Comparison of ENCODE assay signal across 8 mouse cellular contexts in genomic region chr13:21750159-21751017, GRCm38 (mm10). TPM values are rescaled to one million over a fixed set of nuclear protein-coding genes. Genes with fewer than 3 reads are reported as not detected.
DNase-seq lines count a peak whose midpoint lies in the region; ATAC-seq and TF ChIP-seq lines count a peak whose summit lies in the region.
"Not testable (repeated sequence)": the region's sequence is repeated elsewhere in the genome, so short reads cannot be mapped to it uniquely, and the experiment has no call there.

Hist1h4k (minus strand) TSS chr13:21750505.

- H3ac ChIP-seq in myocyte (ENCODE audit: control insufficient read depth, insufficient read length): not testable (repeated sequence)

- peak within 1 kb of the TSS; percentile 95 for H3K27ac ChIP-seq in forebrain, embryonic 10.5 days
- H3K27ac ChIP-seq in heart, embryonic 14.5 days (replicated peaks in 1 of 2; ENCODE audit: control insufficient read depth in 1 of 2, insufficient read depth in 1 of 2, low read depth in 2 of 2, low read length in 2 of 2): peak within 1 kb of the TSS; percentile 85 to 92
- peak within 1 kb of the TSS; percentile 97 for H3K27ac ChIP-seq in liver, embryonic 11.5 days (ENCODE audit: low read depth, low read length)

- ATAC-seq in CD4-positive, CD25-positive, alpha-beta regulatory T cell, adult 4 months: peak; percentile 52
- peak; percentile 70 for ATAC-seq in heart, embryonic 14.5 days (ENCODE audit: insufficient number of reproducible peaks, insufficient read depth, low FRiP score, low read depth)
- peak; percentile 71 for ATAC-seq in liver, embryonic 11.5 days (replicated peaks; ENCODE audit: low FRiP score)

- not testable (repeated sequence) for H3K27me3 ChIP-seq in forebrain, embryonic 10.5 days (ENCODE audit: poor library complexity, severe bottlenecking); heart, embryonic 14.5 days (ENCODE audit: control insufficient read depth, insufficient read depth, low read length); liver, embryonic 11.5 days (replicated peaks; ENCODE audit: control insufficient read depth, insufficient read depth, low read length); myocyte (ENCODE audit: control insufficient read depth, insufficient read depth, insufficient read length); splenic B cell, adult 2 months (ENCODE audit: control insufficient read depth, insufficient read depth, low read length, poor library complexity, severe bottlenecking)

- H3K9ac ChIP-seq in heart, embryonic 14.5 days (ENCODE audit: low read length): peak within 1 kb of the TSS; percentile 75
- peak within 1 kb of the TSS; percentile 81 for H3K9ac ChIP-seq in liver, embryonic 11.5 days (ENCODE audit: low read depth, low read length)

- peak within 1 kb of the TSS; percentile 64 for H3K4me3 ChIP-seq in forebrain, embryonic 10.5 days
- peak within 1 kb of the TSS; percentile 47 to 65 for H3K4me3 ChIP-seq in heart, embryonic 14.5 days (ENCODE audit: control insufficient read depth in 1 of 2, insufficient read depth in 1 of 2, low read depth in 1 of 2, low read length in 2 of 2)
- peak within 1 kb of the TSS; percentile 58 for H3K4me3 ChIP-seq in liver, embryonic 11.5 days (ENCODE audit: low read depth, low read length)
- H3K4me3 ChIP-seq in myocyte: peak within 1 kb of the TSS; percentile 43

- peaks cover 56% of the 10 kb centered on the region for H3K4me1 ChIP-seq in forebrain, embryonic 10.5 days
- H3K4me1 ChIP-seq in heart, embryonic 14.5 days (ENCODE audit: control insufficient read depth in 2 of 2, insufficient read depth in 2 of 2, low read length in 2 of 2): peaks cover 2 to 25% of the 10 kb centered on the region in 2 experiments; a peak in 3 of 4 replicates
- peaks cover 11% of the 10 kb centered on the region for H3K4me1 ChIP-seq in liver, embryonic 11.5 days (replicated peaks; ENCODE audit: control insufficient read depth, insufficient read depth, low read length)

- H3K36me3 ChIP-seq in forebrain, embryonic 10.5 days (replicated peaks); heart, embryonic 14.5 days (ENCODE audit: control insufficient read depth, insufficient read depth, low read length); liver, embryonic 11.5 days (ENCODE audit: control insufficient read depth, insufficient read depth, low read length); myocyte (ENCODE audit: control insufficient read depth, insufficient read depth); splenic B cell, adult 2 months (ENCODE audit: control insufficient read depth, insufficient read depth, low read length, poor library complexity, severe bottlenecking): not testable (repeated sequence)

- H3K79me2 ChIP-seq in myocyte (ENCODE audit: control insufficient read depth, insufficient read depth): peaks cover 23% of the 10 kb centered on the region

- peak within 1 kb of the TSS; percentile 67 for H3K4me2 ChIP-seq in heart, embryonic 14.5 days (ENCODE audit: low read length)
- H3K4me2 ChIP-seq in liver, embryonic 11.5 days: peak within 1 kb of the TSS; percentile 83
- peak within 1 kb of the TSS; percentile 82 for H3K4me2 ChIP-seq in myocyte (ENCODE audit: low read depth)

- under 1% methylated on average over 52 of the region's 56 CpGs for WGBS in forebrain, embryonic 10.5 days
- under 1% methylated on average over 37 of the region's 56 CpGs for WGBS in heart, embryonic 14.5 days
- WGBS in liver, embryonic 11.5 days: under 1% methylated on average over 45 of the region's 56 CpGs

- peak; percentile 80 for TF ChIP-seq POLR2A in myocyte (IDR thresholded peaks at IDR 0.05; ENCODE audit: insufficient read length, low read depth)

- not testable (repeated sequence) for H3K9me3 ChIP-seq in forebrain, embryonic 10.5 days; heart, embryonic 14.5 days (ENCODE audit: control insufficient read depth, low read length); liver, embryonic 11.5 days (ENCODE audit: control insufficient read depth, low read length)

- peak; percentile 85 for DNase-seq in c-Kit-negative CD71-positive TER-119-positive erythroid progenitor cells, embryonic 14.5 days (ENCODE audit: low read depth, low spot score)
- DNase-seq in forebrain, embryonic 10.5 days (ENCODE audit: extremely low spot score, low spot score): peak; percentile 94
- peak; percentile 94 for DNase-seq in kidney, postnatal 10 days
- DNase-seq in liver, embryonic 11.5 days (ENCODE audit: low spot score): peak; percentile 98
- peak; percentile 82 for DNase-seq in splenic B cell, adult 2 months (ENCODE audit: low read depth, low spot score)

TF ChIP-seq in myocyte, 11 proteins besides CTCF, POLR2A, EP300 and RAD21:
- TF ChIP-seq E2F4 (IDR thresholded peaks at IDR 0.05; ENCODE audit: insufficient read depth) (peak; percentile 69), POLR2AphosphoS2 (IDR thresholded peaks at IDR 0.05; ENCODE audit: insufficient read length, low read depth) (peak; percentile 92)

RNA-seq across cellular contexts. Expression of gene Hist1h4k, which starts in this region (rescaled TPM):
- polyA plus RNA-seq in CD4-positive, CD25-positive, alpha-beta regulatory T cell, adult 4 months (2017; shearing (Covaris generic)): 10 to 100 TPM in 1 of 2 experiments, 1 to 10 TPM in 1; 8.2 to 16.8 TPM
- 1.8 and 5.8 TPM in 2 replicates for polyA plus RNA-seq in forebrain, embryonic 10.5 days (2016; fragmentation: Nextera tagmentation; extraction: Ambion mirVana)
- polyA plus RNA-seq in heart, embryonic 14.5 days (2014; fragmentation: Nextera tagmentation; extraction: Ambion mirVana): 0.94 and 4.1 TPM in 2 replicates
- polyA plus RNA-seq in liver, embryonic 11.5 days (2014; fragmentation: Nextera tagmentation; extraction: Ambion mirVana): 2.4 and 5.1 TPM in 2 replicates
- 6.3 TPM for polyA plus RNA-seq in myocyte (2012; fragmentation: generic; extraction: Trizol)

Comparison
In these comparisons a context has a peak if more than half of its experiments do, and no peak if none do; other contexts are left out.
1. Peak in every context shown above with its lines: DNase-seq, ATAC-seq, H3K4me3 ChIP-seq and H3K27ac ChIP-seq.